Mouse (Mus musculus): Measurements from ENCODE around the gene Cst6.

GRCm38 (mm10) chr19:5374748-5375147 lies 25.4 kb upstream of the Cst6 start:
- TF ChIP-seq CTCF (conservative IDR thresholded peaks at IDR 0.05; ENCODE audit: insufficient read depth, insufficient read length, low read depth, low read length) = no peak
- no peak for TF ChIP-seq POLR2A (IDR thresholded peaks at IDR 0.05; ENCODE audit: low read depth, low read length)
